Mouse (Mus musculus): ENCODE data around the gene Epas1.
A peak's percentile ranks its signal among the peaks of the same experiment; 100 is the strongest.

Gene Epas1

GRCm38 (mm10) chr17:86762479-86763242 is 9.2 kb downstream of the Epas1 start:
- Histone ChIP-seq H3K4me1 (replicated peaks; ENCODE audit: low read depth, low read length) (peaks cover 62% of the 10 kb centered on the region), H3K36me3 (ENCODE audit: insufficient read depth, low read length) (peaks cover 14% of the 10 kb centered on the region; the same call in 1 of the 2 replicates), H3K9me3 (ENCODE audit: low read length) (peaks cover 4% of the 10 kb centered on the region), H3K4me3 (replicated peaks; ENCODE audit: low read length) (no peak overlapping the region), H3K27me3 (ENCODE audit: insufficient read depth, low read length) (no peaks in the 10 kb centered on the region)
- no peak for TF ChIP-seq NANOG (IDR thresholded peaks at IDR 0.05; ENCODE audit: borderline replicate concordance, low read length)
- no peak for TF ChIP-seq CTCF (conservative IDR thresholded peaks at IDR 0.05; ENCODE audit: low read length)
- no peak for TF ChIP-seq POU5F1 (IDR thresholded peaks at IDR 0.05; ENCODE audit: borderline replicate concordance, low read length)

GRCm38 (mm10) chr17:86765762-86766404 is 12.4 kb downstream of the Epas1 start:
- TF ChIP-seq CTCF (conservative IDR thresholded peaks at IDR 0.05; ENCODE audit: low read length) (no peak), NANOG (IDR thresholded peaks at IDR 0.05; ENCODE audit: borderline replicate concordance, low read length) (no peak), POU5F1 (IDR thresholded peaks at IDR 0.05; ENCODE audit: borderline replicate concordance, low read length) (no peak)
- H3K27me3 ChIP-seq (ENCODE audit: insufficient read depth, low read length): no peaks in the 10 kb centered on the region
- H3K4me1 ChIP-seq (replicated peaks; ENCODE audit: low read depth, low read length): peaks cover 63% of the 10 kb centered on the region
- H3K9me3 ChIP-seq (ENCODE audit: low read length): peaks cover 4% of the 10 kb centered on the region
- H3K36me3 ChIP-seq (ENCODE audit: insufficient read depth, low read length): peaks cover 28% of the 10 kb centered on the region
- H3K4me3 ChIP-seq (replicated peaks; ENCODE audit: low read length): no peak overlapping the region

- TF ChIP-seq POU5F1 (IDR thresholded peaks at IDR 0.05; ENCODE audit: borderline replicate concordance, low read length): no peak
- TF ChIP-seq CTCF (conservative IDR thresholded peaks at IDR 0.05; ENCODE audit: low read length): no peak; the same call in 1 of the 2 replicates
- no peak for TF ChIP-seq NANOG (IDR thresholded peaks at IDR 0.05; ENCODE audit: borderline replicate concordance, low read length)
- peaks cover 28% of the 10 kb centered on the region for H3K36me3 ChIP-seq (ENCODE audit: insufficient read depth, low read length)
- H3K9me3 ChIP-seq (ENCODE audit: low read length): peaks cover 4% of the 10 kb centered on the region
- no peaks in the 10 kb centered on the region for H3K27me3 ChIP-seq (ENCODE audit: insufficient read depth, low read length)
- H3K4me3 ChIP-seq (replicated peaks; ENCODE audit: low read length): no peak overlapping the region
- H3K4me1 ChIP-seq (replicated peaks; ENCODE audit: low read depth, low read length): peaks cover 61% of the 10 kb centered on the region
Measured at GRCm38 (mm10) chr17:86766412-86766811, 12.9 kb downstream of the Epas1 start.

GRCm38 (mm10) chr17:86768596-86768995 is 15.1 kb downstream of the Epas1 start:
- TF ChIP-seq NANOG (IDR thresholded peaks at IDR 0.05; ENCODE audit: borderline replicate concordance, low read length) (no peak), POU5F1 (IDR thresholded peaks at IDR 0.05; ENCODE audit: borderline replicate concordance, low read length) (no peak), CTCF (conservative IDR thresholded peaks at IDR 0.05; ENCODE audit: low read length) (no peak)
- no peak overlapping the region for H3K4me3 ChIP-seq (replicated peaks; ENCODE audit: low read length)
- peaks cover 4% of the 10 kb centered on the region for H3K9me3 ChIP-seq (ENCODE audit: low read length)
- H3K4me1 ChIP-seq (replicated peaks; ENCODE audit: low read depth, low read length): peaks cover 55% of the 10 kb centered on the region
- H3K36me3 ChIP-seq (ENCODE audit: insufficient read depth, low read length): peaks cover 30% of the 10 kb centered on the region
- H3K27me3 ChIP-seq (ENCODE audit: insufficient read depth, low read length): no peaks in the 10 kb centered on the region

GRCm38 (mm10) chr17:86769330-86770211 is 16.1 kb downstream of the Epas1 start:
- TF ChIP-seq POU5F1 (IDR thresholded peaks at IDR 0.05; ENCODE audit: borderline replicate concordance, low read length) (no peak), NANOG (IDR thresholded peaks at IDR 0.05; ENCODE audit: borderline replicate concordance, low read length) (no peak), CTCF (conservative IDR thresholded peaks at IDR 0.05; ENCODE audit: low read length) (no peak)
- H3K9me3 ChIP-seq (ENCODE audit: low read length): peaks cover 4% of the 10 kb centered on the region

GRCm38 (mm10) chr17:86770848-86771247 is 17.3 kb downstream of the Epas1 start:
- TF ChIP-seq NANOG (IDR thresholded peaks at IDR 0.05; ENCODE audit: borderline replicate concordance, low read length): no peak
- no peak overlapping the region for H3K4me3 ChIP-seq (replicated peaks; ENCODE audit: low read length)
- H3K9me3 ChIP-seq (ENCODE audit: low read length): no peaks in the 10 kb centered on the region
- H3K4me1 ChIP-seq (replicated peaks; ENCODE audit: low read depth, low read length): peaks cover 51% of the 10 kb centered on the region
- peaks cover 28% of the 10 kb centered on the region for H3K36me3 ChIP-seq (ENCODE audit: insufficient read depth, low read length)
- H3K27me3 ChIP-seq (ENCODE audit: insufficient read depth, low read length): no peaks in the 10 kb centered on the region

More at GRCm38 (mm10) chr17:86769330-86770211, 16.1 kb downstream of the Epas1 start:
- Histone ChIP-seq H3K4me3 (replicated peaks; ENCODE audit: low read length) (peak overlapping the region; percentile 27; the same call in 1 of the 2 replicates), H3K27me3 (ENCODE audit: insufficient read depth, low read length) (no peaks in the 10 kb centered on the region), H3K36me3 (ENCODE audit: insufficient read depth, low read length) (peaks cover 32% of the 10 kb centered on the region), H3K4me1 (replicated peaks; ENCODE audit: low read depth, low read length) (peaks cover 51% of the 10 kb centered on the region)

- H3K9me3 ChIP-seq (ENCODE audit: low read length): no peaks in the 10 kb centered on the region
- peaks cover 23% of the 10 kb centered on the region for H3K36me3 ChIP-seq (ENCODE audit: insufficient read depth, low read length)
- H3K4me3 ChIP-seq (replicated peaks; ENCODE audit: low read length): no peak overlapping the region
- no peaks in the 10 kb centered on the region for H3K27me3 ChIP-seq (ENCODE audit: insufficient read depth, low read length)
- no peak for TF ChIP-seq NANOG (IDR thresholded peaks at IDR 0.05; ENCODE audit: borderline replicate concordance, low read length)
- no peak for TF ChIP-seq POU5F1 (IDR thresholded peaks at IDR 0.05; ENCODE audit: borderline replicate concordance, low read length)
- no peak for TF ChIP-seq CTCF (conservative IDR thresholded peaks at IDR 0.05; ENCODE audit: low read length)
- H3K4me1 ChIP-seq (replicated peaks; ENCODE audit: low read depth, low read length): peaks cover 46% of the 10 kb centered on the region
Measured at GRCm38 (mm10) chr17:86772035-86772434, 18.5 kb downstream of the Epas1 start.
